ENCODE assay signal across 8 mouse cellular contexts in genomic region chr2:152789591-152789999, GRCm38 (mm10). TPM values are rescaled to one million over a fixed set of nuclear protein-coding genes. Genes with fewer than 3 reads are reported as not detected.
A peak's percentile ranks its signal among the peaks of the same experiment; 100 is the strongest.
DNase-seq lines count a peak whose midpoint lies in the region; ATAC-seq lines count a peak whose summit lies in the region.

No protein-coding gene starts in this region.

- 23% methylated on average over 4 of the region's 4 CpGs for WGBS in kidney, embryonic 14.5 days
- 37% methylated on average over 4 of the region's 4 CpGs for WGBS in embryonic facial prominence, embryonic 14.5 days

- no peak overlapping the region for H3K9ac ChIP-seq in kidney, embryonic 14.5 days (ENCODE audit: low read depth, low read length)
- no peak overlapping the region for H3K9ac ChIP-seq in embryonic facial prominence, embryonic 14.5 days (ENCODE audit: low read depth, low read length)

- no peak overlapping the region for H3K4me2 ChIP-seq in kidney, embryonic 14.5 days (replicated peaks; ENCODE audit: low read depth, low read length)
- no peak overlapping the region for H3K4me2 ChIP-seq in embryonic facial prominence, embryonic 14.5 days (ENCODE audit: low read depth, low read length)

- no peak overlapping the region for H3K4me3 ChIP-seq in kidney, embryonic 14.5 days (ENCODE audit: low read length)
- no peak overlapping the region for H3K4me3 ChIP-seq in embryonic facial prominence, embryonic 14.5 days (ENCODE audit: low read depth, low read length)

- H3K27me3 ChIP-seq in kidney, embryonic 14.5 days (ENCODE audit: control insufficient read depth, insufficient read depth, low read length) = no peaks in the 10 kb centered on the region
- no peaks in the 10 kb centered on the region for H3K27me3 ChIP-seq in embryonic facial prominence, embryonic 14.5 days (replicated peaks; ENCODE audit: control insufficient read depth, insufficient read depth, low read length)

- peaks cover 26% of the 10 kb centered on the region for H3K4me1 ChIP-seq in kidney, embryonic 14.5 days (ENCODE audit: control insufficient read depth, insufficient read depth, low read length)
- 0 out of 2 replicates have a peak, but pooled peaks cover 3% of the 10 kb centered on the region for H3K4me1 ChIP-seq in embryonic facial prominence, embryonic 14.5 days (ENCODE audit: control insufficient read depth, insufficient read depth, low read length)

- H3K27ac ChIP-seq in kidney, embryonic 14.5 days (ENCODE audit: low read depth, low read length) = peak overlapping the region; percentile 31
- no peak overlapping the region for H3K27ac ChIP-seq in embryonic facial prominence, embryonic 14.5 days (replicated peaks; ENCODE audit: low read depth, low read length)

- no peak for ATAC-seq in kidney, embryonic 14.5 days (ENCODE audit: low FRiP score, low TSS enrichment)
- ATAC-seq in embryonic facial prominence, embryonic 14.5 days (ENCODE audit: low read depth) = no peak

- H3K9me3 ChIP-seq in kidney, embryonic 14.5 days (ENCODE audit: control insufficient read depth, low read length) = no peaks in the 10 kb centered on the region
- H3K9me3 ChIP-seq in embryonic facial prominence, embryonic 14.5 days (ENCODE audit: control insufficient read depth, low read length) = no peaks in the 10 kb centered on the region

- DNase-seq in kidney, adult 11 months = no peak
- DNase-seq in embryonic facial prominence, embryonic 14.5 days (ENCODE audit: low spot score) = peak; percentile 26
- peak; percentile 88 for DNase-seq in induced T-regulatory cell, adult 2 months (ENCODE audit: low read depth)
- DNase-seq in lung, postnatal 14 days = peak; percentile 63
- DNase-seq in spleen, postnatal 4 days (ENCODE audit: low spot score in 2 of 2) = peak; percentile 78 to 86
- no peak for DNase-seq in left cerebral cortex, adult 9 months (ENCODE audit: low spot score in 2 of 2)
- DNase-seq in retina, embryonic 14.5 days (ENCODE audit: low spot score) = no peak

- H3K36me3 ChIP-seq in kidney, embryonic 14.5 days (ENCODE audit: control insufficient read depth, insufficient read depth, low read length) = no peaks in the 10 kb centered on the region; the same call in 1 of the 2 replicates
- H3K36me3 ChIP-seq in embryonic facial prominence, embryonic 14.5 days (ENCODE audit: control insufficient read depth, insufficient read depth, low read length) = no peaks in the 10 kb centered on the region; the same call in 1 of the 2 replicates

RNA-seq across cellular contexts. Expression of gene Cox4i2, which starts 35.6 kb away (rescaled TPM):
- polyA plus RNA-seq in kidney, embryonic 14.5 days (2014; fragmentation: Nextera tagmentation; extraction: Ambion mirVana) = 12.1 and 18.8 TPM in 2 replicates
- polyA plus RNA-seq in embryonic facial prominence, embryonic 14.5 days (2014; fragmentation: Nextera tagmentation; extraction: Ambion mirVana) = 19.1 and 27.0 TPM in 2 replicates

RNA-seq across cellular contexts. Expression of gene Bcl2l1, which starts 41.9 kb away (rescaled TPM):
- polyA plus RNA-seq in kidney, embryonic 14.5 days (2014; fragmentation: Nextera tagmentation; extraction: Ambion mirVana) = 66.9 and 96.1 TPM in 2 replicates
- 77.3 and 86.7 TPM in 2 replicates for polyA plus RNA-seq in embryonic facial prominence, embryonic 14.5 days (2014; fragmentation: Nextera tagmentation; extraction: Ambion mirVana)

RNA-seq across cellular contexts. Expression of gene Id1, which starts 53.5 kb away (rescaled TPM):
- 129 and 178 TPM in 2 replicates for polyA plus RNA-seq in kidney, embryonic 14.5 days (2014; fragmentation: Nextera tagmentation; extraction: Ambion mirVana)
- 128 and 138 TPM in 2 replicates for polyA plus RNA-seq in embryonic facial prominence, embryonic 14.5 days (2014; fragmentation: Nextera tagmentation; extraction: Ambion mirVana)

RNA-seq across cellular contexts. Expression of gene Tpx2, which starts 58.2 kb away (rescaled TPM):
- 107 and 124 TPM in 2 replicates for polyA plus RNA-seq in kidney, embryonic 14.5 days (2014; fragmentation: Nextera tagmentation; extraction: Ambion mirVana)
- polyA plus RNA-seq in embryonic facial prominence, embryonic 14.5 days (2014; fragmentation: Nextera tagmentation; extraction: Ambion mirVana) = 69.3 and 87.9 TPM in 2 replicates

Comparison
In these comparisons a context has a peak if more than half of its experiments do, and no peak if none do; other contexts are left out.
1. DNase-seq: peak in embryonic facial prominence, embryonic 14.5 days (single experiment), induced T-regulatory cell, adult 2 months (single experiment), lung, postnatal 14 days (single experiment) and spleen, postnatal 4 days (2 of 2); none in kidney, adult 11 months (single experiment), left cerebral cortex, adult 9 months (0 of 2) and retina, embryonic 14.5 days (single experiment).